Mouse (Mus musculus) stomach, postnatal 0 days (tissue): ENCODE data around the gene Nup98.

Experiments used
- CTCF ChIP-seq: IDR thresholded peaks from 2 replicates; pipeline ENCODE4 v1.5.1; 2016; ENCODE audit warnings: antibody characterized with exemption, low read depth, mild to moderate bottlenecking, moderate library complexity
- EP300 ChIP-seq: optimal IDR thresholded peaks from 2 replicates; pipeline ENCODE3; 2016; ENCODE audit warnings: antibody characterized with exemption

GRCm38 (mm10) chr7:102106700-102107141 is 103.3 kb downstream of the Nup98 start:
- no peak for TF ChIP-seq EP300
- peak; percentile 42 for TF ChIP-seq CTCF
